Mouse (Mus musculus) thymus, adult 2 months (tissue): ENCODE measurements at regions not wholly inside any gene's neighbourhood (a gene's known extent, or its start where the extent isn't known, plus 50 kb on each side); places are given as distances from the start of the nearest gene placed in this dataset.

ENCODE experiments used
- DNase-seq: peaks from one replicate; pipeline ENCODE4 v3.0.0; 2021
- H3K27ac ChIP-seq: fragments of 200-500 bp; 2 replicates; pipeline ENCODE4 v1.5.1; 2012; ENCODE audit warnings: low read length, control low read depth; ENCODE audit not compliant: control insufficient read depth, insufficient read depth
- H3K27me3 ChIP-seq: fragments of 200-500 bp; 2 replicates; pipeline ENCODE4 v1.6.1; 2012; ENCODE audit warnings: mild to moderate bottlenecking, low read length, moderate library complexity, mixed read lengths; ENCODE audit not compliant: control insufficient read depth, insufficient read depth
- H3K36me3 ChIP-seq: fragments of 200-500 bp; 2 replicates; pipeline ENCODE4 v1.6.1; 2012; ENCODE audit warnings: mild to moderate bottlenecking, low read length, moderate library complexity; ENCODE audit not compliant: control insufficient read depth, insufficient read depth
- H3K4me1 ChIP-seq: fragments of 200-500 bp; replicated peaks from 2 replicates; pipeline ENCODE4 v1.6.1; 2012; ENCODE audit warnings: low read length; ENCODE audit not compliant: control insufficient read depth, insufficient read depth
- H3K4me3 ChIP-seq: fragments of 200-500 bp; 2 replicates; pipeline ENCODE4 v1.5.1; 2012; ENCODE audit warnings: mild to moderate bottlenecking, low read length, control low read depth, moderate library complexity; ENCODE audit not compliant: control insufficient read depth, insufficient read depth
- CTCF ChIP-seq: fragments of 200-500 bp; IDR thresholded peaks from 2 replicates; pipeline ENCODE4 v1.5.1; 2012; ENCODE audit warnings: mild to moderate bottlenecking, control low read depth, low read length, moderate library complexity, borderline replicate concordance; ENCODE audit not compliant: control insufficient read depth, poor library complexity, insufficient read depth; ENCODE audit errors: extremely low read depth
- POLR2A ChIP-seq: fragments of 200-500 bp; IDR thresholded peaks from 2 replicates; pipeline ENCODE4 v1.6.1; 2012; ENCODE audit warnings: mild to moderate bottlenecking, low read length, control low read depth, moderate library complexity; ENCODE audit not compliant: control insufficient read depth, poor library complexity, insufficient read depth; ENCODE audit errors: extremely low read depth
- WGBS: fragments of 180-500 bp; shearing (Covaris S2); methylation state at CpG from one replicate; pipeline ENCODE4 v1.1.7; 2018; 5-methylcytosine and 5-hydroxymethylcytosine counted together

DNA sequence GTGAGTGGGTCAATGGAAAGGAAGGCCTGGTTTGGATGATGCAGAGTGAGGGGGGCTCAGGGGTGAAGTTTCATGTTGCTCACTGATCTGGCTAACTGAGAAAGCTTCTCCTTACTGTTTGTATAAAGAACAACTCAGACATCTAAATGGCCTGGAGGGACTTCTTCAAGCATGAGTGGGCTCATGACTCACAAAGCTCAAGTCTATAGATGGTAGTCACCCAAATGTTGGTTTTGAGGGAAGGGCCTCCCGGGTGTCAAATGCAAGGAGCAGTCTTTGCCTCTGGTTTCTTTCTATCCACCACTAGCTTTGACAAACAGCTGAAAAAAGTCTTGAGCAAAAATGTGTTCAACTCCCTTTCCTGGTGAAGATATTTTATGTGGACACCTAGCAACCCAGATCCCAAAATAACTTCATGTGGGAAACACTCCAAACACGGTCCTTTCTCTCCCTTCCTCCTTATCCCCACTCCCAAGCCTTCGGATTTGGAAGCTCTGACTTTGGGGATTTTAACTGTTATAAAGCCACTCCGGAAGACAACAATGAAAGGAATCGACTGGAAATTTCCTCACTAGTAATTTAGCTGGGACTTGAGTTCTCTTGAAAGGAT lies 105.3 kb upstream of the Ngf start:
- H3K27ac ChIP-seq: no peak overlapping the region
- H3K4me1 ChIP-seq: no peaks in the 10 kb centered on the region
- H3K27me3 ChIP-seq: no peaks in the 10 kb centered on the region
- WGBS: 91% methylated on average over 5 of the region's 5 CpGs
- no peak overlapping the region for H3K4me3 ChIP-seq
- no peaks in the 10 kb centered on the region for H3K36me3 ChIP-seq
- TF ChIP-seq POLR2A (no peak), CTCF (no peak)
- no peak for DNase-seq

DNA sequence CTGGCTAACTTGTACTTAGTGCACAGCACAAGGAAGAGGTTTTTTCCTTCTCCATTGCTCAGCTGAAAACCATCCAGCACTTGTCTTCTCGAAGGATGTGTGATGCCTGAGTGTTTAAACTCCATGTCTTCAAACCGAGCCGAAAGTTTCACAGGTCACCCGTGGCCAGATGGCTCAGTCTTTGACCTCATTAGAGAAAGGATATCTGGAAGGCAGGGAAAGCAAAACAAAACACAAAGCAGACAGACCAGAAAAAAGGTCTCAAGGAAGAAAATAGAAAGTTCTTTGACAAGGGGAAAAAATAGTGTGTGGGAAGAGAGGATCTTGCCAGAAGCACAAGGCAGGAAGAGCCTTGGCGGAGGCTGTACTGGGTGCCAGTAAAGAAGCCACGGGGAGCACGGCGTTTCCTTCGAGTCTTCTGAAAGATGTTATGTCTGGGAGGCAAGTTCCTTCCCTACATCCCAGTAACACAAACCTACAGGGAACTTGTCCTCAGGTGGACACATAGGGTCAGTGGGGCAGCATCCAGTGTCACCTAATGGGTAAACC lies 108.9 kb upstream of the Ngf start:
- H3K4me3 ChIP-seq: no peak overlapping the region
- H3K36me3 ChIP-seq: no peaks in the 10 kb centered on the region
- no peaks in the 10 kb centered on the region for H3K4me1 ChIP-seq
- 77% methylated on average over 9 of the region's 9 CpGs for WGBS
- no peak for TF ChIP-seq CTCF
- TF ChIP-seq POLR2A: no peak
- no peak for DNase-seq
- H3K27me3 ChIP-seq: no peaks in the 10 kb centered on the region
- no peak overlapping the region for H3K27ac ChIP-seq

DNA sequence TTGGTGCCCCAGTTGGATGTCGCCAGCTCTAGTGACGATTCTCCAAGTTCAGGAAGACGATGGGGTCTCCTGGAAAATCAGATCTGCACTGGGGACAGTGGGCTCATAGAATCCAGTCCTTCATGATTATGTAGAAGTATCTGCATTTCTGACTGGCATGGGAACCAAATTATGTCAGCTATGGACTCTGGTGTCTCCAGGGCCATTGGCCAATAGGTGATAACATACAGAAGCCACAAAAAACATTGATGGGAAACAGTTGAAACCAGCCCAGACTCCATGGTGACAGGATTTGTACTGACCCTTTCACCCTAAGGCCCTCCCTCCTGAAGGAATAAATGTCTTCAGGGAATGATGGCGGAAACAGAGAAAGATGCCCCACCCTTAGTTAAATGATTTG lies 110.9 kb upstream of the Ngf start:
- 93% methylated on average over 4 of the region's 4 CpGs for WGBS

DNA sequence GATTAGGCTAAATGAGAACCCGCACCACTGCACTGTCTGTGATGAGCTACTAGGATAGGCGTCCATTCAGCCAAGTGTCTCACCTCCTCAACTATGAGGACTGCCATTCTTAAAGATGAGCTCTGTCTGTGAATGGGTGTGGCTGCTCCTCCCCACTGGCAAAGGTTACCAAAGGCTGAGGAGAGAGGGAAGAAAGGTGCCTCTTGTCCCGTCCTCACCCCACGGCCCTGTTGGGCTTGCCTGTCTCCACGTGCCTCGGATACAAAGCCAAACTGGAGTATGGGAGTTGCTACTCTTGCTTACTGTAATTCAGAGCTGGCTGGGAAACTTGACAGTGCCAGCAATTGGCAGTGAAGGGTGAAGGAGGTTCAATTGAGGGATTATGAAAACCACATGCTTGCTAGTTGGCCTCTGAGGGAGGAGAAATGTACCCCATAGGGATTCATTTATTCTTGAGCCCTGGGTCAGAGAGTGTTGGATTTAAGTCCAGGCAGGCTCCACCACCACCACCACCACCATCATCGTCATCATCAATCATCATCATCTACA lies 112.6 kb upstream of the Ngf start:
- no peak for DNase-seq
- no peak for TF ChIP-seq POLR2A
- no peak for TF ChIP-seq CTCF
- Histone ChIP-seq H3K36me3 (no peaks in the 10 kb centered on the region), H3K4me3 (no peak overlapping the region), H3K4me1 (no peaks in the 10 kb centered on the region), H3K27me3 (no peaks in the 10 kb centered on the region), H3K27ac (no peak overlapping the region)
- WGBS: 91% methylated on average over 7 of the region's 7 CpGs

More for the DNA sequence above, 110.9 kb upstream of the Ngf start:
- TF ChIP-seq POLR2A: no peak
- no peak for TF ChIP-seq CTCF
- no peak for DNase-seq
- H3K27me3 ChIP-seq: no peaks in the 10 kb centered on the region
- no peaks in the 10 kb centered on the region for H3K4me1 ChIP-seq
- H3K4me3 ChIP-seq: no peak overlapping the region
- no peaks in the 10 kb centered on the region for H3K36me3 ChIP-seq
- no peak overlapping the region for H3K27ac ChIP-seq

DNA sequence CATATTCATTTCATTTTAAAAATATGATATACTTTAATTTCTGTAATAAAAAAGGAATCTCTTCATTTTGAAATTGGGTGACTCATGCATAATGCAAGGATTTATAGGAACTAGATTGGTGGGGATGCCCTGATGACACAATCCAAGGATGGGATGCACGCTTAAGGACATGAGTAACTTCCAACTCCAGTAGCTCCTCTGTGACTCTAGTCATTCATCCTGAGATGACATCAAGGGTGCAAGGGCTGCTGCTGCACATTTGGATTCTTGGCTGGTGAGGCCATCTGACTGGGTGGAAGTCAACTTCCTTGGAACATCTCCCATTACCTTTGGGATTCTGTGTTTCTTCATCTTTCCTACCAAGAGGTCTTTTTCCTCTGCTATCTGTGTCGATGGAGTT lies 114.4 kb upstream of the Ngf start:
- no peak for TF ChIP-seq CTCF
- no peak for TF ChIP-seq POLR2A
- no peak overlapping the region for H3K27ac ChIP-seq
- no peaks in the 10 kb centered on the region for H3K36me3 ChIP-seq
- DNase-seq: no peak
- no peak overlapping the region for H3K4me3 ChIP-seq
- WGBS: 96% methylated on average over 2 of the region's 2 CpGs
- no peaks in the 10 kb centered on the region for H3K27me3 ChIP-seq
- H3K4me1 ChIP-seq: no peaks in the 10 kb centered on the region

DNA sequence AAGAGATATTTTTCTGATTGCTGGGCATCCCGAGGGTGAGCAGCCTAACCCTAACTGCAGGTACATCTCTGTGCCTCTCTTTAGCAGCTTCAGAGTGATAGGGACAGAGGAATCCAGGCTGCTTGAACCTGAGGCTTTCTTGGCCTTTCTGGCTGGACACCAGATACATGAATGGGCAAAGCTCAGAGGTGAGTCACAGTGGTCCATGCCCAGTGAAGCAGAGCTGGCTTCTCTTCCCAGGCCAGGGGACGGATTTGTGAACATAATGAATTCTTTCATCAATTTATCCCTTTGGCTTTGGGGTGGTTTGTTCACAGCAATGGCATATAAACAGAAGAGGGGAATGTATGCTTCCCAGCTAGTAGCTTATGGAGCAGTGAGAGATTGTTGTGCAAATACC lies 114.9 kb upstream of the Ngf start:
- Histone ChIP-seq H3K4me3 (no peak overlapping the region), H3K27me3 (no peaks in the 10 kb centered on the region), H3K4me1 (no peaks in the 10 kb centered on the region), H3K36me3 (no peaks in the 10 kb centered on the region), H3K27ac (no peak overlapping the region)
- 94% methylated on average over 2 of the region's 2 CpGs for WGBS
- TF ChIP-seq POLR2A (no peak), CTCF (no peak)
- DNase-seq: no peak

DNA sequence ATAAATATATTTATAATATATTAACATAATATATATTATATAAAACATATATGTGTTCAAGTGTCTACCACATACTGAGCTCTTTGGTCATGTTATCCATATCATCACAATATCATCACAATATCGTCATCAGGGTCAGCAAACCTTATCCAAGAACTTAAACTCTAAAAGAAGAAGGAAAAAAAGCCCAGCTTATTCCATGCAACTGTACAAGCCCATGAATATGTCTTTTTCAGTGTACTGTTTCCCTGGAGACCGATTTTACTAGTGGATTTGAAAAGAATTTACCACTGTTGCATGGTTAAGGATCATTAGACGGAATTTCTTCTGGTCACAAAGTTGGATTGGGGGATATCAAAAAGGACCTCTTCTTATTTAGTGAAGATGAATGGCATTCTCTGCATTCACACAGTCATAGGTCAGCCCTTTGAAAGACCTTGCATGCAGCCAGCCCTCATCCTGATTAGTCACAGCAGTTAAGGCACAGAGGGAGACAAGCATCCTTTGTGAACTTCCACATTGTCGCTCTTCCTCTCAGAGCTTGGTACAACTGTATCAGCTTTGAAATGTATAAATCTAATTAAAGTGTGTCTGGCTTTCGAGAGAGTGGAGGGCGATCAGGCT lies 116.3 kb upstream of the Ngf start:
- 91% methylated on average over 6 of the region's 6 CpGs for WGBS
- Histone ChIP-seq H3K27me3 (no peaks in the 10 kb centered on the region), H3K4me3 (no peak overlapping the region), H3K4me1 (no peaks in the 10 kb centered on the region), H3K36me3 (no peaks in the 10 kb centered on the region), H3K27ac (no peak overlapping the region)
- DNase-seq: no peak
- TF ChIP-seq POLR2A (no peak), CTCF (no peak)
